Mouse (Mus musculus) neural tube, embryonic 11.5 days (tissue): Measurements from ENCODE around the gene Mink1. TPM values are rescaled to one million over a fixed set of nuclear protein-coding genes. Genes with fewer than 3 reads are reported as not detected.

Experiments used
- ATAC-seq: fragments of 200-750 bp; cut with Nextera tagmentation; 2 replicates; pipeline ENCODE4 v1.8.0; 2017; ENCODE audit warnings: moderate number of reproducible peaks, mild to moderate bottlenecking, moderate TSS enrichment, moderate library complexity; ENCODE audit not compliant: insufficient read depth, low FRiP score, low TSS enrichment
- DNase-seq: peaks from one replicate; pipeline ENCODE4 v3.0.0-alpha.2; 2015; ENCODE audit warnings: low spot score
- H3K27ac ChIP-seq: fragments of 300-500 bp; sonication (generic); 2 replicates; pipeline ENCODE4 v1.5.1; 2014; ENCODE audit warnings: low read depth, mild to moderate bottlenecking, low read length
- H3K27me3 ChIP-seq: fragments of 300-500 bp; sonication (generic); 2 replicates; pipeline ENCODE4 v1.6.1; 2014; ENCODE audit warnings: mild to moderate bottlenecking, low read length, mixed read lengths; ENCODE audit not compliant: control insufficient read depth, insufficient read depth
- H3K36me3 ChIP-seq: fragments of 300-500 bp; sonication (generic); 2 replicates; pipeline ENCODE4 v1.6.1; 2014; ENCODE audit warnings: mild to moderate bottlenecking, low read length, moderate library complexity, mixed read lengths; ENCODE audit not compliant: control insufficient read depth, insufficient read depth
- H3K4me1 ChIP-seq: fragments of 300-500 bp; sonication (generic); 2 replicates; pipeline ENCODE4 v1.6.1; 2014; ENCODE audit warnings: low read length, mixed read lengths; ENCODE audit not compliant: control insufficient read depth, insufficient read depth
- H3K4me2 ChIP-seq: fragments of 300-500 bp; sonication (generic); 2 replicates; pipeline ENCODE4 v1.6.1; 2014; ENCODE audit warnings: low read depth, mild to moderate bottlenecking, moderate library complexity
- H3K4me3 ChIP-seq: fragments of 300-500 bp; sonication (generic); 2 replicates; pipeline ENCODE4 v1.5.1; 2014; ENCODE audit warnings: low read depth, low read length
- H3K9ac ChIP-seq: fragments of 300-500 bp; sonication (generic); 2 replicates; pipeline ENCODE4 v1.6.1; 2014; ENCODE audit warnings: mild to moderate bottlenecking, low read length
- H3K9me3 ChIP-seq: fragments of 300-500 bp; sonication (generic); 2 replicates; pipeline ENCODE4 v1.6.1; 2016; ENCODE audit warnings: low read length; ENCODE audit not compliant: control insufficient read depth
- whole genome bisulfite sequencing: fragments of 180-500 bp; shearing (Covaris S2); extraction: QIAGEN DNeasy Blood & Tissue Kit; methylation state at CpG from one replicate; pipeline ENCODE4 v1.1.7; 2014; 5-methylcytosine and 5-hydroxymethylcytosine counted together
- polyA plus RNA-seq: library from polyadenylated mRNA; unstranded; fragments of >200 nt; fragmentation: Nextera tagmentation; extraction: Ambion mirVana; gene quantifications from 2 replicates; pipeline ENCODE4 v1.2.1, GENCODE M21; 2014

Gene Mink1
- polyA plus RNA-seq, 1 experiment from 2014 or later, result 16.0 TPM

DNA sequence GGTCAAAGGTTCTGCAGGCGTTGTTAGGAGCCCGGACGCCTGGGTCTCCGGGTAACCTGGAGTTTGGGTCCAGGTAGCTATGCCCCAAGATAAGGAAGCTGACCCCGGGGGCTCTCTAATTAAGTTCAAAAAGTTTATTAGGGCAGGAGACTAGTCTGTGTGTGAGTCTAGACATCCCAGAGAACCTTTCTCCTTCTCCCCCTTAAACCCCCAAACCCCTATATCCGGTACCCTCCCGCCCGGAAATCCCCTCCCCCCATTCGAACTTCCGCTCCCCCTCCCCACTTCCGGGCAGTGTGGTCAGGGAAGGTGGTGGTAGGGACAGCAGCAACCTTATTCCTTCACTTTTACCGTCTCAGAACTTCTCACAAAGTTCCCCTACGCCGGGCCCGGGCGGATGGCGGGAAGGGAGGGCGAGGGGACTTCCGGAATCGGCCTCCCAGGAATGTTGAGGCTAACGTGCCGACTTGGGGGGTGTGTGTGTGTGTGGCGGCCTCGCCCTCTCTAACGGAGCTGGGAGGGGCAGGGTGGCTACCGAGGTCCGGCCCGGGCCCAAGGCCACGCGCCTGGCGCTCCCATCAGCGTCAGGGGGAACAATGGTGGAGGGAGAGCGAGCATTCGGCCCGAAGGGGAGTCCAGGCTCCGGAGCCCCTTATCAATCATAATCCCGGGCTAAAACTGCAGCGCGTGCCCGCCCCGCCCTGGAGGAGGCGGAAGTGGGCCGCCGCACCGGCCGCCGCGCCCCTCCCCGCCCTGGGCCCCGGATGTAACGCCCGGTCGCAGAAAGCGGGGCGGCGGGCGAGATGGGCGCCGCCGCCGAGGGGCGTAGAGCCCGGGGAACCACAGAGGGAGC lies 90.9 kb downstream of the Mink1 start:
- H3K27ac ChIP-seq, result peak overlapping the region; percentile 97
- DNase-seq (peak; percentile 80), ATAC-seq (peak; percentile 60)
- H3K4me1 ChIP-seq, result peaks cover 24% of the 10 kb centered on the region
- WGBS, result 1% methylated on average over 45 of the region's 63 CpGs
- H3K9ac ChIP-seq, result peak overlapping the region; percentile 98
- no peaks in the 10 kb centered on the region for H3K9me3 ChIP-seq
- H3K36me3 ChIP-seq, result peaks cover 13% of the 10 kb centered on the region
- H3K27me3 ChIP-seq, result no peaks in the 10 kb centered on the region
- H3K4me3 ChIP-seq, result peak overlapping the region; percentile 100
- H3K4me2 ChIP-seq, result peak overlapping the region; percentile 86

DNA sequence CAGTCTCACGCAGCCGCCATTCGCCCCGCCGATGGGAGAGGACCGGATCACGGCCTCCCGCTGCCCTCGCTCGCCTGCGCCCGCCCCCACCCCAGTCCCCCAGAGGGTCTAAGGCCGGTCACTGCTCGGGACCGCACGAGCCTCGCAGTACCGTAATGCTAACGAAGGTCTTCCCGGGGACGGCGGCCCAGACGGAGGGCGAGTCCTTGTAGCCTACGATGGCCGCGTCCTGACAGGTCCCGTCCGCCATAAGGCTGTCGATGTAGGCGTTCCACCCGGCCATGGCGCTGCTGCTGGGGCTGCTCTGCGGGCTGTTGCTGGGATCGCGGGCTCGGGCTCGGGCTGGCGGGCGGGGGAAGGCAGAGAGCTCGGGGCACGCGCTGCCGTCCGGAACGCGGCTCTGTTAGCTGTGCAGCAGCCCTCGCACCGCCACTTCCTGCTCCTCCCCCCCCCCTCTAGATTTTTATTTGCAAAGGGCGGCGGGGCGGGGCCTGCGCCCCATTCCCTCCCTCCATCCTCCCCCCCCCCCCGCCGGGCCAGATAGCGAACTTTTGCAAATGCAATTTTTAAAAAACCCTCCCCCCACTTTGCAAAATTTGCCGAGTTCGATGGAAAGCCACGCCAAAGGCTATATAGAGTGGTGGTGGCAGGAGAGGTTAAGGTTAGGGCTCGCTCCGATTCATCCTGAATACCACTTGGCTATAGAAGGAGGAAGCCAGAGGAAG lies 91.7 kb downstream of the Mink1 start, which contains the start of gene Pfn1:
Gene Pfn1, minus strand, starts transcription at position 447 of the 725 bp plus-strand sequence.
- H3K27me3 ChIP-seq, result no peaks in the 10 kb centered on the region
- peaks cover 24% of the 10 kb centered on the region for H3K4me1 ChIP-seq
- peak within 1 kb of the TSS; percentile 97 for H3K27ac ChIP-seq
- DNase-seq, result peak; percentile 83
- ATAC-seq, result peak; percentile 27
- no peaks in the 10 kb centered on the region for H3K9me3 ChIP-seq
- peak within 1 kb of the TSS; percentile 100 for H3K4me3 ChIP-seq
- H3K9ac ChIP-seq, result peak within 1 kb of the TSS; percentile 98
- H3K36me3 ChIP-seq, result peaks cover 13% of the 10 kb centered on the region
- peak within 1 kb of the TSS; percentile 86 for H3K4me2 ChIP-seq
- WGBS, result 0% methylated on average over 49 of the region's 61 CpGs

DNA sequence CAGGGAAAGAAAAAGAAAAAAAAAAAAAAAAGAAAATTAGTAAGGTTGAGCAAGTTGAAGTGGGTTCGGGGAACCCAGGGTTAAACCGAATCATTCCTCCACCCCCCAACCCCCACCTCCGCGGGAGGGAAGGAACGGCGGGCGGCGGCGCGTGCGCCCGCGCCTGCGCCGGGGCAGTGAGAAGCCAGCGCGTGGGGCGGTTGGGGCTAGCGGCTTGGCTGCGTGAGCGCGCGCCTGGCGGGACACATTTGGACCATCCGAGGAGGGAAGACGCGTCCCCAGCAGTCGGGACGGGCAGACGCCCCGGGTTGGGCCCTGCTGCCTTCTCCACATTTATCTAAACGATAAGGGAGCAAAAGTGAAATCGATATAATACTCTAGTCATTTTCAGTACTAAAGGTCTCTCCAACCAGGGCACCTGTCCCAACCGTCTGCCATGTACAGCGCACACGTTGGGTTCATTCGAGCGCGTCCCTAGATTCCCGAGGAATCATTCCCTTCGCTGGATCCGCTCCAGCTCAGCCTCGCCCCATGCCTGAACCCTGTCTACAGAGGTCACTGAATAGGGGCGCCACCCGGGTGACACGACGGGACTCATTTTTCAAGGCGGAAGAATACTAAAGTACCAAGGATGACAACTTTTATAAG lies 92.4 kb downstream of the Mink1 start:
- H3K9me3 ChIP-seq, result no peaks in the 10 kb centered on the region
- no peaks in the 10 kb centered on the region for H3K27me3 ChIP-seq
- peak overlapping the region; percentile 100 for H3K4me3 ChIP-seq
- ATAC-seq (peak; percentile 49), DNase-seq (peak; percentile 90)
- peak overlapping the region; percentile 97 for H3K27ac ChIP-seq
- 0% methylated on average over 47 of the region's 48 CpGs for WGBS
- H3K9ac ChIP-seq, result peak overlapping the region; percentile 98
- H3K36me3 ChIP-seq, result peaks cover 10% of the 10 kb centered on the region; the same call in 1 of the 2 replicates
- peaks cover 24% of the 10 kb centered on the region for H3K4me1 ChIP-seq
- H3K4me2 ChIP-seq, result peak overlapping the region; percentile 86

DNA sequence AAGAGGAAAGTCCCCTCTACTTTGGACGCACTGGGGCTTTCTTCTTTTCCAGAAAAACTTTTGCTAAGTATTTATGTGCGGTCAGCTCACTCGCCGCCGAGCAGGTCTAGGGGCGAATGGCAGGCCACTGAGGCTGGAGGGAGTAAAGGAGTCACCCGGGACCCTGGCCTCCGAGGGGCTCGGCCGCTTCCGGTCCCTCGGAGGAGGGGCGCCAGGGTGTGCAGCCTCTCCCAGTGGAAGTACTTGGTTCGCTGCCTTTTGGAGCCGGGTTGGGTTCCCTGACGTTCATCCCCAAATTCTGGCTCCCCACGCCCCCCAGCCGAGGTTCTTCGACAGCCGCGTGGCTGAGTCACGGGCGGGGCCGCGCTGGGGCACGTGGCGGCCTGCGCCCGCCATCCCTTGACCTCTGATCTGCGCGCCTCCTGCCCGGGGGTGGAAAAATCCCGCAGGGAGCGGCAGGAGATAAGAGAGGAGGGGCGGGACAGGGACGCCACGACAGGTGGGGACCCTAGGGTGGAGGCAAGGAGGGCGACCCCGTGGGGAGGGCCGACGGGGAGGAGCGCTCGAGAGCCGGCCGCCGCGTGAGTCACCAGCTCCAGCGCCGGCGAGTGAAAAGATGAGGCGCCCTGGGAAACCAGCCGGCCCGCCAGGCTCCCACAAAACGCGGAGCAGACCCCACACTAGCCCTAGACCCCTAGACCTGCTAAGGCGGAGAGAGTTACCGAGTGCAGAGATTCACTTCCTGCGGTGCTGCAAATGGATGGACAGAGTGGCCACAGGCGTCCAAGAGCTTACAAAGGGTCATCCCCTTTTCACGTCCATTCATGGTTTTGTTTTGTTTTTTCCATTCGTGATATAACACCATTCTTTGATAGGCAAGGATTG lies 93.1 kb downstream of the Mink1 start:
- under 1% methylated on average over 60 of the region's 61 CpGs for WGBS
- H3K27ac ChIP-seq, result peak overlapping the region; percentile 97
- peak; percentile 68 for DNase-seq
- ATAC-seq, result peak; percentile 49; the same call in 1 of the 2 replicates
- peaks cover 21% of the 10 kb centered on the region for H3K4me1 ChIP-seq
- H3K9ac ChIP-seq, result peak overlapping the region; percentile 98
- H3K9me3 ChIP-seq, result no peaks in the 10 kb centered on the region
- H3K4me3 ChIP-seq, result peak overlapping the region; percentile 100
- H3K27me3 ChIP-seq, result no peaks in the 10 kb centered on the region
- H3K36me3 ChIP-seq, result peaks cover 5% of the 10 kb centered on the region; the same call in 1 of the 2 replicates
- peak overlapping the region; percentile 86 for H3K4me2 ChIP-seq

DNA sequence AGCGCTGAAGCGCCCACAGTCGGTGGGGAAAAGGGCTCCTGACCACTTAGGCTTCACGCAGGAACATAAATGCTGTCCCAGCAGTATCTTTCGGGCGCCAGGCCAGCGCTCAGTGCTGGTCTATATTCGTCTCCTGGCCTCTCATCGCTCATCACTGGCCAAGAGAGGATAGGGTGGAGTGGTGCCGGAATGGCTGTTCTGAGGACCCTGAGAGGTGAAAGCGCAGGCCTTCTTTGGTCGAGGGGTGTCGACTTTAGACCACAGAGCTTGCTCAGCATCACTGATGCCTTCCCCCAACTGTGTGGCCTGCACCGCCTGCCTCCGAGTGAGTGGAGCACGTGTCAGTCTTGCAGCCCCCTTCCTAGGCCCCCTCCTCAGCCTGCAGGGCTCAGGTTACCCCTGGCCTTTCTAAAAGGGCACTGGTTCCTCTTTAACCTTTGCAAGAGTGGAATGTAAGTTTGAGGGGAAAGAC lies 93.8 kb downstream of the Mink1 start:
- H3K27me3 ChIP-seq, result no peaks in the 10 kb centered on the region
- peak overlapping the region; percentile 100 for H3K4me3 ChIP-seq
- ATAC-seq (no peak), DNase-seq (peak; percentile 44)
- peak overlapping the region; percentile 86 for H3K4me2 ChIP-seq
- H3K4me1 ChIP-seq, result peaks cover 19% of the 10 kb centered on the region
- H3K9me3 ChIP-seq, result no peaks in the 10 kb centered on the region
- WGBS, result 3% methylated on average over 16 of the region's 16 CpGs
- H3K27ac ChIP-seq, result peak overlapping the region; percentile 97
- H3K9ac ChIP-seq, result peak overlapping the region; percentile 98
- peaks cover 3% of the 10 kb centered on the region; the same call in 1 of the 2 replicates for H3K36me3 ChIP-seq

DNA sequence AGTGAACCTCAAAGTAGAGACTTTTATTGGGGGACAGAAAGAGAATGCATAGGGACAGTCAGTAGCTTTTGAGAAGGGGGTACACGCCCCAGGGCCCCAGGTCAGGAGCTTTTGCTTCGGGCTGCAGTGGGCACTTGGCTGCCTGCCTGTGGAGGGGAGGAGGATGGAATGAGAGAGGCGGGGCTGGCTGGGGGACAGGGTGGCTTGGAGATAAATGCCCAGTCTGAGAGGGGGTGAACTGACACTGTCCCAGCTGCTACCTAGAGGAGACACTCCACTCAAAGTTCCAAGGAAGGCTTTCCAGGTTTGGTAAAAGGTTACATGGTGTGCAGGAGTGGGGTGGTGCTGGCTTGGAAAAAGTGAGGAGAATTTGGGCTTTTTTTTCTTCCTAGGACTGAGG lies 94.3 kb downstream of the Mink1 start, which contains the start of gene Eno3:
Gene Eno3, plus strand, starts transcription at position 239 of the 400 bp plus-strand sequence.
- Histone ChIP-seq H3K4me1 (peaks cover 19% of the 10 kb centered on the region), H3K27me3 (no peaks in the 10 kb centered on the region), H3K36me3 (peaks cover 3% of the 10 kb centered on the region; the same call in 1 of the 2 replicates), H3K9ac (peak within 1 kb of the TSS; percentile 98), H3K27ac (peak within 1 kb of the TSS; percentile 97), H3K4me2 (peak within 1 kb of the TSS; percentile 86), H3K4me3 (peak within 1 kb of the TSS; percentile 100), H3K9me3 (no peaks in the 10 kb centered on the region)
- ATAC-seq (no peak), DNase-seq (no peak)
- 3% methylated on average over 3 of the region's 3 CpGs for WGBS

DNA sequence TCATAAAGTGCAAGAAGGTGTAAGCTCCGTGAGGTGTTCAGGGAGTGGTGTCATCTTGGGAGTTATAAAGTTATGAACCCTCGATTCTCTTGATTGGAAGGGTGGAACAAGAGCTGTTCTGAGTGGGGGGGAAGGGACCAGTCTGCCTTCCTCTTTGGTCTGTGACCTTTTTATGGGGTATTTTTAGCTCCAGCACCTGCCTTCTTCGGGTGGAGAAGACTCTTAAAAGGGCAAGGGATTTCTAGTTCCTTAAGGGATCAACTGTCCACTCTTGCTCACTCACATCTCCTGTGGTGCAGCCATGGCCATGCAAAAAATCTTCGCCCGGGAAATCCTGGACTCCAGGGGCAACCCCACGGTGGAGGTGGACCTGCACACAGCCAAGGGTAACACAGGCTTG lies 94.9 kb downstream of the Mink1 start:
- no peak overlapping the region for H3K4me3 ChIP-seq
- ATAC-seq (no peak), DNase-seq (no peak)
- H3K9ac ChIP-seq, result no peak overlapping the region
- H3K4me2 ChIP-seq, result peak overlapping the region; percentile 24
- peaks cover 2% of the 10 kb centered on the region; the same call in 1 of the 2 replicates for H3K36me3 ChIP-seq
- H3K27ac ChIP-seq, result no peak overlapping the region
- peaks cover 14% of the 10 kb centered on the region for H3K4me1 ChIP-seq
- H3K27me3 ChIP-seq, result no peaks in the 10 kb centered on the region
- no peaks in the 10 kb centered on the region for H3K9me3 ChIP-seq
- 51% methylated on average over 6 of the region's 6 CpGs for WGBS
